Mouse (Mus musculus) embryonic facial prominence, embryonic 13.5 days (tissue): ENCODE results near the gene Fut8. TPM values are rescaled to one million over a fixed set of nuclear protein-coding genes. Genes with fewer than 3 reads are reported as not detected.

ENCODE experiments used
- ATAC-seq: fragments of 200-750 bp; cut with Nextera tagmentation; 2 replicates; pipeline ENCODE4 v1.8.0; 2017; ENCODE audit warnings: low read depth; ENCODE audit not compliant: insufficient number of reproducible peaks, insufficient read depth, low FRiP score, low TSS enrichment
- H3K27ac ChIP-seq: fragments of 300-500 bp; sonication (generic); 2 replicates; pipeline ENCODE4 v1.5.1; 2015; ENCODE audit warnings: moderate library complexity, mild to moderate bottlenecking, inconsistent platforms
- H3K27me3 ChIP-seq: fragments of 300-500 bp; sonication (generic); 2 replicates; pipeline ENCODE4 v1.6.1; 2015; ENCODE audit warnings: mild to moderate bottlenecking, inconsistent platforms
- H3K36me3 ChIP-seq: fragments of 300-500 bp; sonication (generic); 2 replicates; pipeline ENCODE4 v1.6.1; 2015; ENCODE audit warnings: mild to moderate bottlenecking, inconsistent platforms
- H3K4me1 ChIP-seq: fragments of 300-500 bp; sonication (generic); 2 replicates; pipeline ENCODE4 v1.6.1; 2015; ENCODE audit warnings: inconsistent platforms
- H3K4me2 ChIP-seq: fragments of 300-500 bp; sonication (generic); 2 replicates; pipeline ENCODE4 v1.6.1; 2015; ENCODE audit warnings: moderate library complexity, mild to moderate bottlenecking, inconsistent platforms
- H3K4me3 ChIP-seq: fragments of 300-500 bp; sonication (generic); 2 replicates; pipeline ENCODE4 v1.5.1; 2015; ENCODE audit warnings: mild to moderate bottlenecking, inconsistent platforms
- H3K9ac ChIP-seq: fragments of 300-500 bp; sonication (generic); 2 replicates; pipeline ENCODE4 v1.6.1; 2015; ENCODE audit warnings: mild to moderate bottlenecking, inconsistent platforms
- H3K9me3 ChIP-seq: fragments of 300-500 bp; sonication (generic); 2 replicates; pipeline ENCODE4 v1.6.1; 2016; ENCODE audit warnings: inconsistent platforms
- WGBS: fragments of 180-500 bp; shearing (Covaris S2); methylation state at CpG from one replicate; pipeline ENCODE4 v1.1.7; 2015; ENCODE audit warnings: mixed read lengths; 5-methylcytosine and 5-hydroxymethylcytosine counted together
- polyA plus RNA-seq: library from polyadenylated mRNA; unstranded; fragments of >200 nt; fragmentation: Nextera tagmentation; extraction: Ambion mirVana; gene quantifications from 2 replicates; pipeline ENCODE4 v1.2.1, GENCODE M21; 2015

The Fut8 gene
- polyA plus RNA-seq, 1 experiment from 2014 or later, result 25.6 TPM

GRCm38 (mm10) chr12:77203136-77203535 is 34.8 kb upstream of the Fut8 start:
- Histone ChIP-seq H3K9me3 (no peaks in the 10 kb centered on the region), H3K4me3 (no peak overlapping the region), H3K27ac (no peak overlapping the region), H3K36me3 (no peaks in the 10 kb centered on the region), H3K27me3 (no peaks in the 10 kb centered on the region), H3K4me1 (no peaks in the 10 kb centered on the region), H3K9ac (no peak overlapping the region), H3K4me2 (no peak overlapping the region)
- ATAC-seq, result no peak
- WGBS, result 87% methylated on average over 4 of the region's 4 CpGs

- H3K9me3 ChIP-seq, result no peaks in the 10 kb centered on the region
- WGBS, result 83% methylated on average over 5 of the region's 5 CpGs
Observed at GRCm38 (mm10) chr12:77206852-77207251, 31.1 kb upstream of the Fut8 start.

GRCm38 (mm10) chr12:77208056-77208455 is 29.9 kb upstream of the Fut8 start:
- H3K9me3 ChIP-seq, result no peaks in the 10 kb centered on the region
- H3K4me1 ChIP-seq, result no peaks in the 10 kb centered on the region
- WGBS, result 89% methylated on average over 2 of the region's 2 CpGs
- no peaks in the 10 kb centered on the region for H3K27me3 ChIP-seq
- no peak overlapping the region for H3K4me2 ChIP-seq
- no peaks in the 10 kb centered on the region for H3K36me3 ChIP-seq
- no peak overlapping the region for H3K27ac ChIP-seq
- ATAC-seq, result no peak
- H3K4me3 ChIP-seq, result no peak overlapping the region
- no peak overlapping the region for H3K9ac ChIP-seq

More at GRCm38 (mm10) chr12:77206852-77207251, 31.1 kb upstream of the Fut8 start:
- Histone ChIP-seq H3K27me3 (no peaks in the 10 kb centered on the region), H3K36me3 (no peaks in the 10 kb centered on the region), H3K27ac (no peak overlapping the region), H3K4me2 (no peak overlapping the region), H3K9ac (no peak overlapping the region), H3K4me1 (no peaks in the 10 kb centered on the region), H3K4me3 (no peak overlapping the region)
- ATAC-seq, result no peak

GRCm38 (mm10) chr12:77208576-77209180 is 29.2 kb upstream of the Fut8 start:
- 73% methylated on average over 5 of the region's 5 CpGs for WGBS
- no peaks in the 10 kb centered on the region for H3K27me3 ChIP-seq
- no peaks in the 10 kb centered on the region for H3K9me3 ChIP-seq
- H3K27ac ChIP-seq, result no peak overlapping the region
- no peak overlapping the region for H3K4me2 ChIP-seq
- no peaks in the 10 kb centered on the region for H3K36me3 ChIP-seq
- no peak for ATAC-seq
- H3K4me3 ChIP-seq, result no peak overlapping the region
- no peak overlapping the region for H3K9ac ChIP-seq
- no peaks in the 10 kb centered on the region for H3K4me1 ChIP-seq

GRCm38 (mm10) chr12:77211695-77212208 is 26.2 kb upstream of the Fut8 start:
- Histone ChIP-seq H3K4me3 (no peak overlapping the region), H3K4me1 (no peaks in the 10 kb centered on the region), H3K36me3 (no peaks in the 10 kb centered on the region), H3K9me3 (no peaks in the 10 kb centered on the region), H3K27me3 (no peaks in the 10 kb centered on the region), H3K9ac (no peak overlapping the region), H3K27ac (no peak overlapping the region), H3K4me2 (no peak overlapping the region)
- WGBS, result 85% methylated on average over 7 of the region's 7 CpGs
- no peak for ATAC-seq

DNA sequence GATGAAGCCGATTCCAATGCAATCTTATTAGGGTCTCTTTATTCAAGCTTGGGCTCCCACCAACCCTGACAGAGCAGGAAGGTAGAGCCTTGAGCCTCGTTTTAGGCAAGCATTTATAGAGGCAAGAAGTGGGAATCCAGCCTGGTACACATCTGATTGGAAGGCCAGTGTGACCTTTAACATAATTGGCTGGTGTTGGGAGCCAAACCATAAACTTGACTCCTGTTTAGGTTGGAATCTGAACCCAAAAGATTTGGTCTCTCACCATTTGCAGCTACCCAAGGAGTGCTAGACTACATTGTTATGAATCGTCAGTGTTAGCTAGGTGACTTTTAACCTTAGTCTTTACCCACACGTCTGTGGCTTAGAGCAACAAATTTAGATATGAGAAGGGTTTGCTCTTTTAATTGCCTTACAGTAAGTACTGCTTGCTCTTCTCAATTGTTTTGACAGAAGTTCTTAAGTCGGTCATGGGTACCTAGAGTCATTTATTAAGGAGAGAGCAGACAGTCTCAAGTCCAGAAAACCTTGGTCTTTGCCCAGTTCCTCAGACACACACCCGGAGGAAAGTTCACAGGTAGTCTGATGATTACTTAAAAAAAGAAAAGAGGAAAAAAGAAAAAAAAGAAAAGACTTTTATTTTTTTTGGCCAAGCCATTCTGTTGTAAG is 23.9 kb upstream of the Fut8 start:
- no peaks in the 10 kb centered on the region for H3K4me1 ChIP-seq
- no peak overlapping the region for H3K27ac ChIP-seq
- H3K4me2 ChIP-seq, result no peak overlapping the region
- H3K4me3 ChIP-seq, result no peak overlapping the region
- no peak overlapping the region for H3K9ac ChIP-seq
- no peaks in the 10 kb centered on the region for H3K36me3 ChIP-seq
- no peaks in the 10 kb centered on the region for H3K9me3 ChIP-seq
- no peak for ATAC-seq
- no peaks in the 10 kb centered on the region for H3K27me3 ChIP-seq
- WGBS, result 76% methylated on average over 6 of the region's 6 CpGs

DNA sequence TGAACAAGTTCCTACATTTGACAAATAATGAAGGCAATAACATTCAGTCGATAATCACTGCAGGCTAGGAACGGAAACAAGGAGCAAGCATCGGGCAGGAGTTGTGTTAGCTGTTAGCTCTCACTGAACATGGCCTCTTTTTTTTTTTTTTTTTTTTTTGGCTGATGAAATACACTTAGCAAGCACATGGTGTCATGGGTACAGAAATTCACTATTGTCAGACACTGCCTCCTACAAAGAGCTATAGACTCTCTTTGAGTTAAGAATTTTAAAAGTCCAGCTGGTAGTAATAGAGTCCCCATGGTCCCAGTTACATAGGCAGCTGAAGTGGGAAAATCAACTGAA is 23.4 kb upstream of the Fut8 start:
- no peak overlapping the region for H3K4me3 ChIP-seq
- no peaks in the 10 kb centered on the region for H3K36me3 ChIP-seq
- no peak overlapping the region for H3K4me2 ChIP-seq
- no peak overlapping the region for H3K9ac ChIP-seq
- no peak for ATAC-seq
- H3K27me3 ChIP-seq, result no peaks in the 10 kb centered on the region
- H3K9me3 ChIP-seq, result no peaks in the 10 kb centered on the region
- H3K27ac ChIP-seq, result no peak overlapping the region
- H3K4me1 ChIP-seq, result no peaks in the 10 kb centered on the region
- WGBS, result 73% methylated on average over 3 of the region's 3 CpGs

DNA sequence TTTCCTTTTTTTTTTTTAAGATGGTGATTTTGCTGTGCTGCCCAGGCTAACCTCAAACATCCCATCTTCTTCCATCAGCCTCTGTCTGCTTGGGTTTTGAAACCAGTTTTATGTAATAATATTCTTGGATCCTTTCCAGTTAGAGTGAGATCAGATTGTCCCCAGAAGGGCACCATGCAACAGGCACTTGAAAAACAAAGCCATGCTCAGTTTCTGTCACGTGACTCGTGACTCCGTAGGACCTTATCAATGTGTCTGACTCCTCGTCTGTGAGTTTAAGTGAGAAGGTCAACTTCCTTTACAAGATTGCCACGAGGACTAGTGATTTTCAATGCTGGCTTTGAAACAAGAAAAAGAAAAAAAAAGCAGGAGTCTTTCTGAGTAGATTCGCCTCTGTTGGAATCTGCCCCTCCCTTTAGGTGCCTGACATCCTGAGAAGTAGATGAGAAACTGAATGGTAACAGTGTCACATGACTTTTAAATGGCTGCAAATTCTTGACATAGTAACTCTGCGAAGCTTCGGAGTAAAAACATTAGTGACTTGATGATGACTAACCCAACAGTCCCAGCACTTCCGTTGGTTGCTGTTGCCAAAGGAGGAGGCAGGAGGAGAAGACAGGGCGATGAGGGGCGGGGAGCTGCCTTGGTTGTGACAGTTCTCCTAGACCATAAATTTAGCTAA is 21.3 kb upstream of the Fut8 start:
- Histone ChIP-seq H3K4me1 (no peaks in the 10 kb centered on the region), H3K9me3 (no peaks in the 10 kb centered on the region), H3K27me3 (no peaks in the 10 kb centered on the region), H3K4me3 (no peak overlapping the region), H3K4me2 (no peak overlapping the region), H3K27ac (no peak overlapping the region), H3K36me3 (no peaks in the 10 kb centered on the region), H3K9ac (no peak overlapping the region)
- no peak for ATAC-seq
- WGBS, result 75% methylated on average over 11 of the region's 11 CpGs

GRCm38 (mm10) chr12:77220616-77221015 is 17.3 kb upstream of the Fut8 start:
- no peaks in the 10 kb centered on the region for H3K9me3 ChIP-seq
- 59% methylated on average over 5 of the region's 5 CpGs for WGBS

DNA sequence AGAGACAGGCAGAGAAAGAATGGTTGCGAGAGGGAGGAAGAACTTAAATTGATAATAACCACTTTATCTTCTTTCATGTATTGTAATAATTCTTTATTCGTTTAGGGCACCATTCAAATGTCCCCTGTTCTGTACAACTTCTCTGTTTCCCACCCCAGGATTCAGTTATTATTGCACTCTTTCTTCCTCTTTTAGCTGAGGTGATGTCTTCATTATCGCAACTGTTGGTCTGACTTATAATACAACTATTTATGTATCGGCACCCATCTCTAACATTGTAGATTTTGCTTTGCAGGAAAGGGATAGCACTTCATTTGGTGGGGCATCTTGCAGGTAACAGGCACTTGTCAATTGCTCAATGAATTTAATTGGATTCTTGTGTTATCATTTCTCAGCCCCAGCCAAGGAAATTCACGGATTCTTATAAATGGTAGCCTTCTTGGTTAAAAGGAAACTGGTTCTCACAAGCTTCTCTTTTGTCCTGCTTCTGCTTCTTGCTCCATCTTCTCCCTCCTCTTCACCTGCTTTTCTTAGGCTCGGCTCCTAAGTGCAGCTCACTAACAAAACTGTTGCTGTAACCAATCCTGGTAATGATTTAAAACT is 15.6 kb upstream of the Fut8 start:
- H3K4me1 ChIP-seq, result no peaks in the 10 kb centered on the region
- H3K27ac ChIP-seq, result no peak overlapping the region
- H3K36me3 ChIP-seq, result no peaks in the 10 kb centered on the region
- no peaks in the 10 kb centered on the region for H3K27me3 ChIP-seq
- no peak overlapping the region for H3K4me2 ChIP-seq
- WGBS, result 90% methylated on average over 6 of the region's 6 CpGs
- no peaks in the 10 kb centered on the region for H3K9me3 ChIP-seq
- H3K9ac ChIP-seq, result no peak overlapping the region
- H3K4me3 ChIP-seq, result no peak overlapping the region
- no peak for ATAC-seq

More at GRCm38 (mm10) chr12:77220616-77221015, 17.3 kb upstream of the Fut8 start:
- Histone ChIP-seq H3K4me3 (no peak overlapping the region), H3K36me3 (no peaks in the 10 kb centered on the region), H3K4me2 (no peak overlapping the region), H3K27ac (no peak overlapping the region), H3K9ac (no peak overlapping the region), H3K27me3 (no peaks in the 10 kb centered on the region), H3K4me1 (no peaks in the 10 kb centered on the region)
- no peak for ATAC-seq

- Histone ChIP-seq H3K4me1 (no peaks in the 10 kb centered on the region), H3K36me3 (no peaks in the 10 kb centered on the region), H3K27me3 (no peaks in the 10 kb centered on the region), H3K9ac (no peak overlapping the region), H3K27ac (no peak overlapping the region), H3K4me3 (no peak overlapping the region), H3K4me2 (no peak overlapping the region), H3K9me3 (no peaks in the 10 kb centered on the region)
- WGBS, result 90% methylated on average over 3 of the region's 3 CpGs
- no peak for ATAC-seq
Observed at GRCm38 (mm10) chr12:77223595-77223994, 14.3 kb upstream of the Fut8 start.
